Mouse (Mus musculus): ENCODE results near the gene Enoph1.

GRCm38 (mm10) chr5:100052728-100053127 lies 12.9 kb downstream of the Enoph1 start:
- TF ChIP-seq POLR2A (IDR thresholded peaks at IDR 0.05; ENCODE audit: insufficient read depth, low read depth, low read length) = no peak
- TF ChIP-seq CTCF (IDR thresholded peaks at IDR 0.05) = no peak

All from heart, adult 2 months (tissue).